Mouse (Mus musculus): Measurements from ENCODE around the gene Eva1c. TPM values are rescaled to one million over a fixed set of nuclear protein-coding genes. Genes with fewer than 3 reads are reported as not detected.

Gene Eva1c
- polyA plus RNA-seq, 1 experiment from 2014 or later, result 1.6 TPM

- H3K4me2 ChIP-seq (ENCODE audit: low read depth, low read length, severe bottlenecking), result no peak overlapping the region
- DNase-seq (ENCODE audit: low spot score), result no peak
- no peaks in the 10 kb centered on the region; the same call in 1 of the 2 replicates for H3K36me3 ChIP-seq (ENCODE audit: control insufficient read depth, insufficient read depth, low read length)
- H3K9ac ChIP-seq (ENCODE audit: low read length), result no peak overlapping the region
- H3K4me3 ChIP-seq (ENCODE audit: low read depth, low read length), result no peak overlapping the region
- WGBS, result 53% methylated on average over 17 of the region's 17 CpGs
- H3K9me3 ChIP-seq (ENCODE audit: control insufficient read depth, low read length), result no peaks in the 10 kb centered on the region
- H3K27ac ChIP-seq (ENCODE audit: low read depth, low read length), result no peak overlapping the region
- no peaks in the 10 kb centered on the region for H3K4me1 ChIP-seq (replicated peaks; ENCODE audit: control insufficient read depth, insufficient read depth, low read length)
- no peak for ATAC-seq (replicated peaks; ENCODE audit: low FRiP score)
- H3K27me3 ChIP-seq (ENCODE audit: control insufficient read depth, insufficient read depth, low read length), result no peaks in the 10 kb centered on the region
Observed at GRCm38 (mm10) chr16:90950354-90950963, 123.9 kb downstream of the Eva1c start.

- Histone ChIP-seq H3K4me2 (ENCODE audit: low read depth, low read length, severe bottlenecking) (no peak overlapping the region), H3K27me3 (ENCODE audit: control insufficient read depth, insufficient read depth, low read length) (no peaks in the 10 kb centered on the region), H3K4me1 (replicated peaks; ENCODE audit: control insufficient read depth, insufficient read depth, low read length) (no peaks in the 10 kb centered on the region), H3K9ac (ENCODE audit: low read length) (no peak overlapping the region), H3K36me3 (ENCODE audit: control insufficient read depth, insufficient read depth, low read length) (no peaks in the 10 kb centered on the region; the same call in 1 of the 2 replicates), H3K27ac (ENCODE audit: low read depth, low read length) (no peak overlapping the region), H3K4me3 (ENCODE audit: low read depth, low read length) (no peak overlapping the region), H3K9me3 (ENCODE audit: control insufficient read depth, low read length) (no peaks in the 10 kb centered on the region)
- DNase-seq (ENCODE audit: low spot score), result no peak
- ATAC-seq (replicated peaks; ENCODE audit: low FRiP score), result no peak
- WGBS, result 95% methylated on average over 9 of the region's 9 CpGs
Observed at GRCm38 (mm10) chr16:90953147-90953546, 126.6 kb downstream of the Eva1c start.

GRCm38 (mm10) chr16:90953770-90954169 lies 127.3 kb downstream of the Eva1c start:
- Histone ChIP-seq H3K4me2 (ENCODE audit: low read depth, low read length, severe bottlenecking) (no peak overlapping the region), H3K4me3 (ENCODE audit: low read depth, low read length) (no peak overlapping the region)
- no peak for DNase-seq (ENCODE audit: low spot score)

More at GRCm38 (mm10) chr16:90953770-90954169, 127.3 kb downstream of the Eva1c start:
- no peak overlapping the region for H3K9ac ChIP-seq (ENCODE audit: low read length)
- H3K27me3 ChIP-seq (ENCODE audit: control insufficient read depth, insufficient read depth, low read length), result no peaks in the 10 kb centered on the region
- no peak for ATAC-seq (replicated peaks; ENCODE audit: low FRiP score)
- H3K4me1 ChIP-seq (replicated peaks; ENCODE audit: control insufficient read depth, insufficient read depth, low read length), result no peaks in the 10 kb centered on the region
- no peaks in the 10 kb centered on the region; the same call in 1 of the 2 replicates for H3K36me3 ChIP-seq (ENCODE audit: control insufficient read depth, insufficient read depth, low read length)
- 88% methylated on average over 6 of the region's 6 CpGs for WGBS
- H3K9me3 ChIP-seq (ENCODE audit: control insufficient read depth, low read length), result no peaks in the 10 kb centered on the region
- H3K27ac ChIP-seq (ENCODE audit: low read depth, low read length), result no peak overlapping the region

Small RNA genes within 50 kb of the gene (microRNA-seq; reads per million reads assigned to microRNA genes)
- gene Gm22933 (ENCODE audit: insufficient number of aligned reads), result not detected

Other genes with a start within 250 kb of the Eva1c start
- 92.9 and 102 TPM in 2 replicates for gene Mis18a, start 99.3 kb upstream of the Eva1c start, polyA plus RNA-seq (2014; fragmentation: Nextera tagmentation; extraction: Ambion mirVana)
- 0.25 and 0.43 TPM in 2 replicates for gene Mrap, start 88.5 kb upstream of the Eva1c start, polyA plus RNA-seq (2014; fragmentation: Nextera tagmentation; extraction: Ambion mirVana)
- gene Urb1, start 16.3 kb upstream of the Eva1c start, polyA plus RNA-seq (2014; fragmentation: Nextera tagmentation; extraction: Ambion mirVana), result 14.3 and 15.6 TPM in 2 replicates
- gene Cfap298, start 108.4 kb downstream of the Eva1c start, polyA plus RNA-seq (2014; fragmentation: Nextera tagmentation; extraction: Ambion mirVana), result 47.5 TPM in 2 replicates
- gene Synj1, start 184.6 kb downstream of the Eva1c start, polyA plus RNA-seq (2014; fragmentation: Nextera tagmentation; extraction: Ambion mirVana), result 25.2 and 26.1 TPM in 2 replicates
- 93.0 and 109 TPM in 2 replicates for gene Paxbp1, start 217.8 kb downstream of the Eva1c start, polyA plus RNA-seq (2014; fragmentation: Nextera tagmentation; extraction: Ambion mirVana)